Mouse (Mus musculus): ENCODE measurements around the gene Abi2.

Abi2 gene

GRCm38 (mm10) chr1:60490510-60490909, 81.1 kb downstream of the Abi2 start:
- DNase-seq = peak; percentile 60 to 73

- DNase-seq = no peak
These were observed 83.0 kb downstream of the Abi2 start for GRCm38 (mm10) chr1:60492404-60492803.

GRCm38 (mm10) chr1:60493421-60493820, 84.0 kb downstream of the Abi2 start:
- DNase-seq = no peak

GRCm38 (mm10) chr1:60503456-60503855, 94.0 kb downstream of the Abi2 start:
- no peak for DNase-seq

GRCm38 (mm10) chr1:60510584-60510983, 101.2 kb downstream of the Abi2 start:
- DNase-seq = no peak

- no peak for DNase-seq
These were observed 120.7 kb downstream of the Abi2 start for GRCm38 (mm10) chr1:60530107-60530506.

GRCm38 (mm10) chr1:60530636-60531035, 121.2 kb downstream of the Abi2 start:
- DNase-seq = no peak
